ENCODE assay signal across 19 mouse cellular contexts in genomic region chr14:73181144-73181543, GRCm38 (mm10). TPM values are rescaled to one million over a fixed set of nuclear protein-coding genes. Genes with fewer than 3 reads are reported as not detected.
A peak's percentile ranks its signal among the peaks of the same experiment; 100 is the strongest.
DNase-seq lines count a peak whose midpoint lies in the region; ATAC-seq lines count a peak whose summit lies in the region.
"Had no signal": no experiment of that assay in that cellular context is flagged by ENCODE, and none has a peak within 500 bp of the region (broad histone marks: within the 10 kb centered on the region; RNA-seq: fewer than 3 reads in every experiment).

No protein-coding gene starts in this region.

- H3K9me3 ChIP-seq in forebrain, embryonic 14.5 days (replicated peaks; ENCODE audit: control insufficient read depth, low read length), result no peaks in the 10 kb centered on the region
- no peaks in the 10 kb centered on the region for H3K9me3 ChIP-seq in forebrain, embryonic 12.5 days
- H3K9me3 ChIP-seq in hindbrain, embryonic 13.5 days, result 0 out of 2 replicates have a peak, but pooled peaks cover 5% of the 10 kb centered on the region
- H3K9me3 ChIP-seq in hindbrain, embryonic 12.5 days (replicated peaks), result 0 out of 2 replicates have a peak, but pooled peaks cover 4% of the 10 kb centered on the region
- H3K9me3 ChIP-seq in neural tube, embryonic 13.5 days, result no peaks in the 10 kb centered on the region
- H3K9me3 ChIP-seq: lung, embryonic 15.5 days had no signal

- H3K36me3 ChIP-seq in forebrain, embryonic 14.5 days (ENCODE audit: control insufficient read depth, insufficient read depth, low read length), result peaks cover 60% of the 10 kb centered on the region
- H3K36me3 ChIP-seq in forebrain, embryonic 12.5 days (replicated peaks), result peaks cover 84% of the 10 kb centered on the region
- H3K36me3 ChIP-seq in hindbrain, embryonic 13.5 days, result peaks cover 78% of the 10 kb centered on the region
- peaks cover 77% of the 10 kb centered on the region for H3K36me3 ChIP-seq in hindbrain, embryonic 12.5 days
- peaks cover 83% of the 10 kb centered on the region for H3K36me3 ChIP-seq in neural tube, embryonic 13.5 days

- no peak overlapping the region for H3K4me3 ChIP-seq in forebrain, embryonic 14.5 days (ENCODE audit: low read depth, low read length)
- no peak overlapping the region for H3K4me3 ChIP-seq in forebrain, embryonic 12.5 days (replicated peaks)
- no peak overlapping the region for H3K4me3 ChIP-seq in hindbrain, embryonic 13.5 days
- H3K4me3 ChIP-seq in hindbrain, embryonic 12.5 days, result no peak overlapping the region
- H3K4me3 ChIP-seq in neural tube, embryonic 13.5 days, result no peak overlapping the region
- H3K4me3 ChIP-seq: gastrocnemius, adult 2 months; limb, embryonic 15.5 days; lung, embryonic 15.5 days; midbrain, embryonic 10.5 days; neural tube, embryonic 12.5 days had no signal

- ATAC-seq in forebrain, embryonic 14.5 days, result peak; percentile 61; the same call in 1 of the 2 replicates
- ATAC-seq in forebrain, embryonic 12.5 days (ENCODE audit: low FRiP score), result no peak
- ATAC-seq in hindbrain, embryonic 13.5 days (ENCODE audit: low FRiP score), result peak; percentile 69
- no peak for ATAC-seq in hindbrain, embryonic 12.5 days (ENCODE audit: low FRiP score)
- ATAC-seq in neural tube, embryonic 13.5 days (ENCODE audit: low read depth), result 0 out of 2 replicates have a peak, but pooled peaks have one; percentile 43

- WGBS in forebrain, embryonic 14.5 days, result 22% methylated on average over 2 of the region's 2 CpGs
- WGBS in forebrain, embryonic 12.5 days, result 71% methylated on average over 2 of the region's 2 CpGs
- 53% methylated on average over 2 of the region's 2 CpGs for WGBS in hindbrain, embryonic 13.5 days
- 53% methylated on average over 2 of the region's 2 CpGs for WGBS in hindbrain, embryonic 12.5 days
- 57% methylated on average over 2 of the region's 2 CpGs for WGBS in neural tube, embryonic 13.5 days

- no peak overlapping the region for H3K4me2 ChIP-seq in forebrain, embryonic 14.5 days (ENCODE audit: low read length)
- no peak overlapping the region for H3K4me2 ChIP-seq in forebrain, embryonic 12.5 days
- no peak overlapping the region for H3K4me2 ChIP-seq in hindbrain, embryonic 13.5 days
- no peak overlapping the region for H3K4me2 ChIP-seq in hindbrain, embryonic 12.5 days (replicated peaks)
- H3K4me2 ChIP-seq in neural tube, embryonic 13.5 days, result no peak overlapping the region
- H3K4me2 ChIP-seq: limb, embryonic 15.5 days; lung, embryonic 15.5 days; neural tube, embryonic 12.5 days had no signal

- H3K9ac ChIP-seq in forebrain, embryonic 14.5 days (ENCODE audit: low read length), result no peak overlapping the region
- H3K9ac ChIP-seq in forebrain, embryonic 12.5 days, result no peak overlapping the region
- no peak overlapping the region for H3K9ac ChIP-seq in hindbrain, embryonic 13.5 days
- H3K9ac ChIP-seq in hindbrain, embryonic 12.5 days, result no peak overlapping the region
- H3K9ac ChIP-seq in neural tube, embryonic 13.5 days, result no peak overlapping the region
- H3K9ac ChIP-seq: limb, embryonic 15.5 days; lung, embryonic 15.5 days; neural tube, embryonic 12.5 days had no signal

- no peaks in the 10 kb centered on the region for H3K27me3 ChIP-seq in forebrain, embryonic 14.5 days (replicated peaks; ENCODE audit: control insufficient read depth, insufficient read depth, low read length)
- H3K27me3 ChIP-seq in forebrain, embryonic 12.5 days, result no peaks in the 10 kb centered on the region
- H3K27me3 ChIP-seq in hindbrain, embryonic 13.5 days, result no peaks in the 10 kb centered on the region
- no peaks in the 10 kb centered on the region for H3K27me3 ChIP-seq in hindbrain, embryonic 12.5 days
- no peaks in the 10 kb centered on the region for H3K27me3 ChIP-seq in neural tube, embryonic 13.5 days
- H3K27me3 ChIP-seq: limb, embryonic 15.5 days; lung, embryonic 15.5 days; neural tube, embryonic 12.5 days had no signal

- 0 out of 2 replicates have a peak, but pooled peaks cover 2% of the 10 kb centered on the region for H3K4me1 ChIP-seq in forebrain, embryonic 14.5 days (ENCODE audit: control insufficient read depth, insufficient read depth, low read length)
- no peaks in the 10 kb centered on the region for H3K4me1 ChIP-seq in forebrain, embryonic 12.5 days
- peaks cover 7% of the 10 kb centered on the region; the same call in 1 of the 2 replicates for H3K4me1 ChIP-seq in hindbrain, embryonic 13.5 days (replicated peaks)
- H3K4me1 ChIP-seq in hindbrain, embryonic 12.5 days, result no peaks in the 10 kb centered on the region
- peaks cover 4% of the 10 kb centered on the region; the same call in 1 of the 2 replicates for H3K4me1 ChIP-seq in neural tube, embryonic 13.5 days (replicated peaks)
- H3K4me1 ChIP-seq: limb, embryonic 15.5 days; midbrain, embryonic 10.5 days; neural tube, embryonic 12.5 days had no signal

- H3K27ac ChIP-seq in forebrain, embryonic 14.5 days (ENCODE audit: low read depth, low read length), result no peak overlapping the region
- no peak overlapping the region for H3K27ac ChIP-seq in forebrain, embryonic 12.5 days
- H3K27ac ChIP-seq in hindbrain, embryonic 13.5 days, result no peak overlapping the region; the same call in 1 of the 2 replicates
- no peak overlapping the region for H3K27ac ChIP-seq in hindbrain, embryonic 12.5 days
- no peak overlapping the region for H3K27ac ChIP-seq in neural tube, embryonic 13.5 days (replicated peaks)
- H3K27ac ChIP-seq: gastrocnemius, adult 2 months; limb, embryonic 15.5 days; lung, embryonic 15.5 days; midbrain, embryonic 10.5 days; neural tube, embryonic 12.5 days had no signal

- DNase-seq in forebrain, embryonic 14.5 days (ENCODE audit: low spot score), result peak; percentile 63
- DNase-seq in neural tube, embryonic 10.5 days (ENCODE audit: extremely low spot score, low spot score), result no peak
- DNase-seq in retina, embryonic 14.5 days (ENCODE audit: low spot score), result no peak
- no peak for DNase-seq in B cell, adult 2 months
- DNase-seq: adrenal gland, adult 2 months; cerebellum, adult 9-10 months; embryo, embryonic 11 days; gastrocnemius, adult 2 months; kidney, adult 8-10 months; spleen, adult 18-20 months; thymus, postnatal 25 days had no signal

RNA-seq across cellular contexts. Expression of gene Lpar6, which starts 56.6 kb away (rescaled TPM):
- 5.8 and 6.1 TPM in 2 replicates for polyA plus RNA-seq in forebrain, embryonic 14.5 days (2014; fragmentation: Nextera tagmentation; extraction: Ambion mirVana)
- polyA plus RNA-seq in forebrain, embryonic 12.5 days (2016; fragmentation: Nextera tagmentation; extraction: Ambion mirVana), result 11.8 and 14.2 TPM in 2 replicates
- polyA plus RNA-seq in hindbrain, embryonic 13.5 days (2015; fragmentation: Nextera tagmentation; extraction: Ambion mirVana), result 6.8 and 7.0 TPM in 2 replicates
- 12.9 and 14.0 TPM in 2 replicates for polyA plus RNA-seq in hindbrain, embryonic 12.5 days (2016; fragmentation: Nextera tagmentation; extraction: Ambion mirVana)
- 6.5 and 8.5 TPM in 2 replicates for polyA plus RNA-seq in neural tube, embryonic 13.5 days (2015; fragmentation: Nextera tagmentation; extraction: Ambion mirVana)

RNA-seq across cellular contexts. Expression of gene Rcbtb2, which starts 58.3 kb away (rescaled TPM):
- 83.1 and 91.8 TPM in 2 replicates for polyA plus RNA-seq in forebrain, embryonic 14.5 days (2014; fragmentation: Nextera tagmentation; extraction: Ambion mirVana)
- 118 and 136 TPM in 2 replicates for polyA plus RNA-seq in forebrain, embryonic 12.5 days (2016; fragmentation: Nextera tagmentation; extraction: Ambion mirVana)
- 88.0 and 88.8 TPM in 2 replicates for polyA plus RNA-seq in hindbrain, embryonic 13.5 days (2015; fragmentation: Nextera tagmentation; extraction: Ambion mirVana)
- 124 and 127 TPM in 2 replicates for polyA plus RNA-seq in hindbrain, embryonic 12.5 days (2016; fragmentation: Nextera tagmentation; extraction: Ambion mirVana)
- 81.2 and 101 TPM in 2 replicates for polyA plus RNA-seq in neural tube, embryonic 13.5 days (2015; fragmentation: Nextera tagmentation; extraction: Ambion mirVana)

Comparison
In these comparisons a context has a peak if more than half of its experiments do, and no peak if none do; other contexts are left out.
1. ATAC-seq: peak in forebrain, embryonic 14.5 days (single experiment), hindbrain, embryonic 13.5 days (single experiment) and neural tube, embryonic 13.5 days (single experiment); none in forebrain, embryonic 12.5 days (single experiment) and hindbrain, embryonic 12.5 days (single experiment).